Mouse (Mus musculus): Measurements from ENCODE around the gene Ltbp4. TPM values are rescaled to one million over a fixed set of nuclear protein-coding genes. Genes with fewer than 3 reads are reported as not detected.

The Ltbp4 gene
- polyA plus RNA-seq, 1 experiment from 2014 or later: 41.7 TPM

GRCm38 (mm10) chr7:27290555-27290954 lies 46.9 kb downstream of the Ltbp4 start:
- ATAC-seq (replicated peaks; ENCODE audit: low FRiP score): no peak
- Histone ChIP-seq H3K9me3 (replicated peaks) (no peaks in the 10 kb centered on the region), H3K36me3 (no peaks in the 10 kb centered on the region), H3K9ac (no peak overlapping the region), H3K27me3 (no peaks in the 10 kb centered on the region), H3K4me2 (no peak overlapping the region), H3K27ac (no peak overlapping the region), H3K4me1 (peaks cover 1% of the 10 kb centered on the region), H3K4me3 (replicated peaks) (no peak overlapping the region)
- 62% methylated on average over 2 of the region's 2 CpGs for WGBS

DNA sequence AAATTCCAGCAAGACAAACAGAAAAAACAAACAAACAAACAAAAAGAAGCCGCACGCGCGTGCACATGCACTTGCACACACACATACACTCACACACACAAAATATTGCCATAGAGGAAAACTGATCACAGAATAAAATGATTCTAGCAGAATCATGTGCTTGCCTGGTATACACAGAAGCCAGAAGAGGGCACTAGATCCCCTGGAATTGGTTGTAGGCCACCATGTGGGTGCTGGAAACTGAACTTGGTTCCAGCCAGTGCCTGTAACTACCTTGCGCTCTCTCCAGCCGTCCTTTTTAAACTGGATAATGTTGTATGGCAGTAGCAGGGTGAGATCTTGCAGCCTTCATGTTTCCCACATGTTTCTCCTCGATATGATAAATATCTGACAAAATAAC lies 48.8 kb downstream of the Ltbp4 start:
- Histone ChIP-seq H3K4me1 (peaks cover 12% of the 10 kb centered on the region), H3K9ac (no peak overlapping the region), H3K27me3 (no peaks in the 10 kb centered on the region), H3K36me3 (no peaks in the 10 kb centered on the region), H3K4me3 (replicated peaks) (no peak overlapping the region), H3K9me3 (replicated peaks) (no peaks in the 10 kb centered on the region), H3K27ac (no peak overlapping the region), H3K4me2 (no peak overlapping the region)
- 83% methylated on average over 7 of the region's 7 CpGs for WGBS
- ATAC-seq (replicated peaks; ENCODE audit: low FRiP score): no peak

- WGBS: 6% methylated on average over 8 of the region's 8 CpGs
- Histone ChIP-seq H3K4me2 (peak overlapping the region; percentile 52), H3K4me1 (peaks cover 27% of the 10 kb centered on the region), H3K36me3 (peaks cover 11% of the 10 kb centered on the region), H3K4me3 (replicated peaks) (peak overlapping the region; percentile 20; the same call in 1 of the 2 replicates), H3K27me3 (no peaks in the 10 kb centered on the region), H3K9ac (no peak overlapping the region), H3K9me3 (replicated peaks) (no peaks in the 10 kb centered on the region), H3K27ac (no peak overlapping the region)
- ATAC-seq (replicated peaks; ENCODE audit: low FRiP score): peak; percentile 73; the same call in 1 of the 2 replicates
Measured at GRCm38 (mm10) chr7:27285698-27286066, 51.8 kb downstream of the Ltbp4 start.

GRCm38 (mm10) chr7:27284865-27285697 lies 52.4 kb downstream of the Ltbp4 start:
- peak; percentile 54 for ATAC-seq (replicated peaks; ENCODE audit: low FRiP score)
- Histone ChIP-seq H3K4me3 (replicated peaks) (peak overlapping the region; percentile 20), H3K4me1 (peaks cover 30% of the 10 kb centered on the region), H3K9ac (no peak overlapping the region), H3K36me3 (peaks cover 15% of the 10 kb centered on the region), H3K27ac (peak overlapping the region; percentile 22; the same call in 1 of the 2 replicates), H3K27me3 (no peaks in the 10 kb centered on the region), H3K9me3 (replicated peaks) (no peaks in the 10 kb centered on the region), H3K4me2 (peak overlapping the region; percentile 52)
- WGBS: under 1% methylated on average over 28 of the region's 28 CpGs

DNA sequence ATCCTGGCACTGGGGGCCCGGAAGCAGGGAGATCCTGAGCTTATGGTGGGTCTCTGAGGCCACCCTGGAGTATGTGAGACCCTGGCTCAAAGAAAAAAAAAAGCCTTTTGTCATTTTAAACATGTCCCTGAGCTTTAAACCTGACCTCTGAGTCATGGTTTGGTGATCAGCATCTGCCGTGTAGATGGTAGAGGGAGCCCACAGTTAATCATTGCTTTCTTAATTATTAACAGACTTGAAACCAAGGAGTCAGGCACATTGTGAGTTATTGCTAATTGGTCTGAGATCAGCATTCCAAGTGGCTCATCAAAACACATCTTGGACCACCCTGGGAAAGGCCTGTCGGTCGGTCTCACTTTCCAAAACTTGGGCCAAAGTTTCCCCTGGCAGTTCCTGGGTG lies 55.3 kb downstream of the Ltbp4 start:
- no peaks in the 10 kb centered on the region for H3K9me3 ChIP-seq (replicated peaks)
- peaks cover 42% of the 10 kb centered on the region for H3K36me3 ChIP-seq
- 36% methylated on average over 4 of the region's 4 CpGs for WGBS
- peak; percentile 49 for ATAC-seq (replicated peaks; ENCODE audit: low FRiP score)
- no peaks in the 10 kb centered on the region for H3K27me3 ChIP-seq
- peaks cover 30% of the 10 kb centered on the region for H3K4me1 ChIP-seq
- H3K4me2 ChIP-seq: no peak overlapping the region
- H3K27ac ChIP-seq: peak overlapping the region; percentile 85
- no peak overlapping the region for H3K4me3 ChIP-seq (replicated peaks)
- H3K9ac ChIP-seq: no peak overlapping the region

DNA sequence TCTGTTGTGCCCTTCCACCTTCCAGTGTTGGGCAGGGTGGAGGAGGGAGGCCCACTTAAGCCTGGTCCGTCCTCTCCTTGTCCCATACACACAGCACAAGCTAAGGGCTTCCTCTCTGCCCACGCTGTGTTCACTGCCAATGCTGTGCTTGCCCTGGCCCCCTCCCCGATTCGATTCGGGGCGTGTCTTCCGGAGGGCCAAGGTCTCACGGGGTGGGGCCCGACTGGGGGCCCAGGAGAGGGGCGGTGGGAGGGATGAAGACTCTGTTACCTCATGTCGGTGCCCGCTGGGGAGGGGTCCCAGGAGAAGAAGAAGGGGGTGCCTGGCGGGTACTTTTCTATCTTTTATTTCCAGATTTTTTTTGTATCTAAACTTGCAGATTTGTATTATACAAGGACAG lies 55.8 kb downstream of the Ltbp4 start:
- peaks cover 47% of the 10 kb centered on the region for H3K36me3 ChIP-seq
- WGBS: 56% methylated on average over 13 of the region's 13 CpGs
- H3K4me2 ChIP-seq: no peak overlapping the region
- H3K9me3 ChIP-seq (replicated peaks): no peaks in the 10 kb centered on the region
- peak; percentile 38 for ATAC-seq (replicated peaks; ENCODE audit: low FRiP score)
- H3K27ac ChIP-seq: peak overlapping the region; percentile 85
- peaks cover 30% of the 10 kb centered on the region for H3K4me1 ChIP-seq
- no peak overlapping the region for H3K4me3 ChIP-seq (replicated peaks)
- no peak overlapping the region for H3K9ac ChIP-seq
- H3K27me3 ChIP-seq: no peaks in the 10 kb centered on the region

- H3K27me3 ChIP-seq: no peaks in the 10 kb centered on the region
- H3K36me3 ChIP-seq: peaks cover 83% of the 10 kb centered on the region
- 91% methylated on average over 3 of the region's 3 CpGs for WGBS
- ATAC-seq (replicated peaks; ENCODE audit: low FRiP score): no peak
- H3K4me3 ChIP-seq (replicated peaks): no peak overlapping the region
- H3K9ac ChIP-seq: no peak overlapping the region
- no peaks in the 10 kb centered on the region for H3K9me3 ChIP-seq (replicated peaks)
- no peak overlapping the region for H3K4me2 ChIP-seq
- peaks cover 17% of the 10 kb centered on the region for H3K4me1 ChIP-seq
- H3K27ac ChIP-seq: no peak overlapping the region
Measured at GRCm38 (mm10) chr7:27277191-27277590, 60.3 kb downstream of the Ltbp4 start.

GRCm38 (mm10) chr7:27276021-27276420 lies 61.5 kb downstream of the Ltbp4 start:
- H3K4me2 ChIP-seq: no peak overlapping the region
- WGBS: 64% methylated on average over 7 of the region's 7 CpGs
- no peak overlapping the region for H3K4me3 ChIP-seq (replicated peaks)
- H3K4me1 ChIP-seq: peaks cover 7% of the 10 kb centered on the region; the same call in 1 of the 2 replicates
- no peaks in the 10 kb centered on the region for H3K27me3 ChIP-seq
- peaks cover 86% of the 10 kb centered on the region for H3K36me3 ChIP-seq
- no peak overlapping the region for H3K27ac ChIP-seq
- no peaks in the 10 kb centered on the region for H3K9me3 ChIP-seq (replicated peaks)
- H3K9ac ChIP-seq: no peak overlapping the region
- ATAC-seq (replicated peaks; ENCODE audit: low FRiP score): peak; percentile 47; the same call in 1 of the 2 replicates

- Histone ChIP-seq H3K27me3 (no peaks in the 10 kb centered on the region), H3K4me2 (no peak overlapping the region), H3K9ac (no peak overlapping the region), H3K36me3 (peaks cover 87% of the 10 kb centered on the region), H3K4me1 (no peaks in the 10 kb centered on the region), H3K4me3 (replicated peaks) (no peak overlapping the region), H3K27ac (no peak overlapping the region), H3K9me3 (replicated peaks) (no peaks in the 10 kb centered on the region)
- ATAC-seq (replicated peaks; ENCODE audit: low FRiP score): no peak
- WGBS: 84% methylated on average over 4 of the region's 4 CpGs
Measured at GRCm38 (mm10) chr7:27274916-27275315, 62.6 kb downstream of the Ltbp4 start.

DNA sequence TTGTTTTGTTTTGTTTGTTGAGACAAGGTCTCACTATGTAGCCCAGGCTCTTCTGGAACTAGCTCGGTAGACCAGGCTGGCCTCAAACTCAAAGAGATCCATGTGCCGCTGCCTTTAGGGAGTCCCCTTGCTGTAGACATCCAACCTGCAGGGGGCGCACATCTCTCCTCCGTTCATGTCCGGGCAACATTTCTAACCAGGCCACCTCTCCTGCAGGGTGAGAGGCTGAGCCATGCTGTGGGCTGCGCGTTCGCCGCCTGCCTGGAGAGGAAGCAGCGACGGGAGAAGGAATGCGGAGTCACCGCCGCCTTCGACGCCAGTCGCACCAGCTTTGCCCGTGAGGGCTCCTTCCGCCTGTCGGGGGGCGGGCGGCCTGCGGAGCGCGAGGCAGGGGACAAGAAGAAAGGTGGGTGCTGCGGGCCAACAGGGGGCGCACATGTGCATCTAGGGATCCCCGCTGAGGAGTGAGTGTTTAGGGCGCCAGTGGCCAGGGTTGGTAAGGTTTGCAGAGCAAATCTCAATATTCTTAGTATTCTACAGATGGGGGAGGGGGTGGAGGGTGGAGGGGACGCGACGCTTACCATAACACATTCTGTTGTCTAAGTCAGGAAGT lies 63.6 kb downstream of the Ltbp4 start:
- H3K9me3 ChIP-seq (replicated peaks): no peaks in the 10 kb centered on the region
- WGBS: 56% methylated on average over 32 of the region's 32 CpGs
- H3K36me3 ChIP-seq: peaks cover 88% of the 10 kb centered on the region
- no peak for ATAC-seq (replicated peaks; ENCODE audit: low FRiP score)
- H3K4me2 ChIP-seq: peak overlapping the region; percentile 36; the same call in 1 of the 2 replicates
- no peaks in the 10 kb centered on the region for H3K4me1 ChIP-seq
- no peak overlapping the region for H3K27ac ChIP-seq
- H3K27me3 ChIP-seq: no peaks in the 10 kb centered on the region
- H3K4me3 ChIP-seq (replicated peaks): no peak overlapping the region
- no peak overlapping the region for H3K9ac ChIP-seq

- no peak overlapping the region for H3K9ac ChIP-seq
- no peak for ATAC-seq (replicated peaks; ENCODE audit: low FRiP score)
- H3K36me3 ChIP-seq: peaks cover 84% of the 10 kb centered on the region
- no peaks in the 10 kb centered on the region for H3K9me3 ChIP-seq (replicated peaks)
- no peaks in the 10 kb centered on the region for H3K4me1 ChIP-seq
- no peak overlapping the region for H3K4me2 ChIP-seq
- H3K27ac ChIP-seq: no peak overlapping the region
- H3K4me3 ChIP-seq (replicated peaks): no peak overlapping the region
- no peaks in the 10 kb centered on the region for H3K27me3 ChIP-seq
- WGBS: 88% methylated on average over 8 of the region's 8 CpGs
Measured at GRCm38 (mm10) chr7:27271423-27271822, 66.1 kb downstream of the Ltbp4 start.

GRCm38 (mm10) chr7:27266515-27267128 lies 70.9 kb downstream of the Ltbp4 start:
- H3K27me3 ChIP-seq: no peaks in the 10 kb centered on the region
- H3K36me3 ChIP-seq: peaks cover 82% of the 10 kb centered on the region
- WGBS: 73% methylated on average over 20 of the region's 20 CpGs
- 0 out of 2 replicates have a peak, but pooled peaks cover 4% of the 10 kb centered on the region for H3K4me1 ChIP-seq
- no peaks in the 10 kb centered on the region for H3K9me3 ChIP-seq (replicated peaks)
- no peak overlapping the region for H3K9ac ChIP-seq
- no peak overlapping the region for H3K4me3 ChIP-seq (replicated peaks)
- H3K4me2 ChIP-seq: no peak overlapping the region
- H3K27ac ChIP-seq: no peak overlapping the region
- ATAC-seq (replicated peaks; ENCODE audit: low FRiP score): peak; percentile 23; the same call in 1 of the 2 replicates
